Mouse (Mus musculus) testis, adult 2 months (tissue): ENCODE data around the gene A030005K14Rik.

ENCODE experiments used
- CTCF ChIP-seq: fragments of 200-500 bp; IDR thresholded peaks from 2 replicates; pipeline ENCODE4 v1.5.1; 2012; ENCODE audit warnings: low read depth, mild to moderate bottlenecking, inconsistent platforms, low read length, moderate library complexity; ENCODE audit not compliant: control insufficient read depth, insufficient read depth, insufficient replicate concordance
- POLR2A ChIP-seq: fragments of 200-500 bp; IDR thresholded peaks from 2 replicates; pipeline ENCODE4 v1.6.1; 2012; ENCODE audit warnings: low read depth, mild to moderate bottlenecking, inconsistent platforms, low read length, moderate library complexity; ENCODE audit not compliant: control insufficient read depth

- TF ChIP-seq CTCF, result no peak
- TF ChIP-seq POLR2A, result no peak
Observed at GRCm38 (mm10) chr1:83077016-83077415, 17.8 kb upstream of the A030005K14Rik start.
